Mouse (Mus musculus) C2C12 (cell line): ENCODE measurements at regions not wholly inside any gene's neighbourhood (a gene's known extent, or its start where the extent isn't known, plus 50 kb on each side); places are given as distances from the start of the nearest gene placed in this dataset.

Source experiments
- CEBPB ChIP-seq: IDR thresholded peaks from one replicate; pipeline ENCODE4 v1.6.1; 2011; ENCODE audit warnings: low read depth, mild to moderate bottlenecking, control low read depth, moderate library complexity
- CTCF ChIP-seq: IDR thresholded peaks from one replicate; pipeline ENCODE4 v1.5.1; 2011; ENCODE audit not compliant: control insufficient read depth, insufficient read depth, insufficient read length
- MAX ChIP-seq: IDR thresholded peaks from one replicate; pipeline ENCODE4 v1.6.1; 2011; ENCODE audit warnings: mild to moderate bottlenecking, control low read depth
- MYOD1 ChIP-seq: IDR thresholded peaks from one replicate; pipeline ENCODE4 v1.6.1; 2011; ENCODE audit warnings: low read depth; ENCODE audit not compliant: control insufficient read depth, insufficient read length
- MYOG ChIP-seq: IDR thresholded peaks from one replicate; pipeline ENCODE4 v1.6.1; 2011; ENCODE audit not compliant: control insufficient read depth, insufficient read length; ENCODE audit errors: extremely low read depth
- USF1 ChIP-seq: IDR thresholded peaks from one replicate; pipeline ENCODE4 v1.6.1; 2011; ENCODE audit warnings: low read depth, mild to moderate bottlenecking, control low read depth, moderate library complexity

DNA sequence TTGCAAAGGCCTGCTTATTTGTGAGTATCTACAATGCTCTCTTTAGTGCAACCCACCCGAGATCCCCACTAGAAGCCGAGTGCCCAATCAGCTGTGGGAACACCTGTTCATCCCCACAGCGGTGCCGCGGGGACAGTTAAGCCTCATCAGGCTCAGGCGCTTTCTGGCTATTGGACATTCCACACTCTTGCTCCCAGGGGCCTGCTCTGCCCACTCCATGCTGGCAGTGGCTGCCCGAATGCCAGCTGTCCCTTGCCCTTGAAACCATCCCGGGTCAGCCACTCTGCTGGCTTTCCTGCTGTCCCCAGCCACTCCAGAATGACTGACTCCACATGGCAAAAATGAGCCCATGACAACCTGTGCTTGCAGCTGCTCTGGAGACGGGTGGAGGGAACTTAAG lies 107.6 kb downstream of the Klhl25 start:
- TF ChIP-seq CTCF = no peak
- TF ChIP-seq MYOG = no peak
- no peak for TF ChIP-seq USF1
- no peak for TF ChIP-seq CEBPB
- TF ChIP-seq MYOD1 = no peak
- no peak for TF ChIP-seq MAX
